Mouse (Mus musculus): ENCODE results near the gene Cdk6. TPM values are rescaled to one million over a fixed set of nuclear protein-coding genes. Genes with fewer than 3 reads are reported as not detected.
"Not testable (repeated sequence)": the region's sequence is repeated elsewhere in the genome, so short reads cannot be mapped to it uniquely, and the experiment has no call there.

Cdk6 gene
- polyA plus RNA-seq, 1 experiment from 2014 or later = 10.2 TPM

DNA sequence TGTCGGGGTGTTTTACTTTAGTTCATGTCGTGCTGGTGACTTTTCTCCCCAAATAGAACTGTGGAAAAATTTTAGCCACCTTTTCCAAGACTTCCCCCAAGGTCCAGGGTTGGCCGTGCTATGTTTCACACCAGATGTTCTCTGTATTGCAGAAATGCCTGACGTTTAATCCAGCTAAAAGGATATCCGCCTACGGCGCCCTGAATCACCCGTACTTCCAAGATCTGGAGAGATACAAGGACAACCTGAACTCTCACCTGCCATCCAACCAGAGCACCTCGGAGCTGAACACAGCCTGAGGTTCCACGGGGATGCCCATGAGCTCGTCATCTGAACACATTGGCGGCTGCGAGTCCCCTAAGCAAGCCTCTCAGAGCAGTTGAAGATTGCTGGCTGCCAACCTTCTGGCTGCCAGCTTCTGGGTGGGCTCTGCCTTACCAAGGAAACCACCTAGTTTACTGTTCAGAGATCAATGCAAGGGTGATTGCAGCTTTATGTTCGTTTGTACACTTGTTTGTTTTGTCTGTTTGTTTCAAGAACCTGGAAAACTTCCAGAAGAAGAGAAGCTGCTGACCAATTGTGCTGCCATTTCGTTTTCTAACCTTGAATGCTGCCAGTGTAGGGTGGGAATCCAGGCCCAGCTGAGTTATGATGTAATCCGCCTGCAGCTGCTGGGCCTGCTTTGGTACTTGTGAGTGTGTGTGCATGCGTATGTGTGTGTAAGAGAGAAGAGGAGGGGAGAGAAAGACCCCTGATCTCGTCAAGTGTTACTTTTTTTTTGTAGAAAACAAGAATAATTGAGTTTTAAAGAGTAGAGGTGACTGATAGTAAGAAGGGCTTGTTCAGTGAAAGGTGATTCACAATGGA lies 179.4 kb downstream of the Cdk6 start:
- Histone ChIP-seq H3K27ac (no peak overlapping the region), H3K4me2 (no peak overlapping the region), H3K9ac (no peak overlapping the region), H3K4me3 (no peak overlapping the region), H3K36me3 (replicated peaks) (no peaks in the 10 kb centered on the region), H3K27me3 (replicated peaks) (no peaks in the 10 kb centered on the region), H3K9me3 (no peaks in the 10 kb centered on the region), H3K4me1 (no peaks in the 10 kb centered on the region)
- 86% methylated on average over 18 of the region's 18 CpGs for WGBS
- no peak for ATAC-seq (replicated peaks)

DNA sequence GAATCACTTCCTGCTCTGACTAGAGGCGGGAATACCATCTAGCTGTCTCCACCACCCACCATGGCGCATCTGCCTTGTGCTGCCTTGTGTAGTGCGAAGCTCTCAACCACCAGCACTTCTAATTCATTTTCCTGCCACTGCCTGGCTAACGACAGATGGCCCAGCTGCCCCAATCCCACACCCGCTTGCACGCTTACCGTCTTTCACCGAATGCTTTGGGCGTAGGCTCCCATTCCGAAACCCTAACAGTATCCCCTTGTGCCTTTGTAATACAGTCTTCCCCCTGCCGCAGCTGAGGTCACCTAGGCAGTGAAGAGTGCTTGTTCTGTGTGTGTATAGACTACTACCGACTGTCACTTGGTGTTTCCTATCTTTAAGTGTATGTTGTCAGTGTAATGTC lies 180.5 kb downstream of the Cdk6 start:
- Histone ChIP-seq H3K27ac (no peak overlapping the region), H3K9me3 (no peaks in the 10 kb centered on the region), H3K4me2 (no peak overlapping the region), H3K27me3 (replicated peaks) (no peaks in the 10 kb centered on the region), H3K4me3 (no peak overlapping the region), H3K4me1 (no peaks in the 10 kb centered on the region), H3K9ac (no peak overlapping the region), H3K36me3 (replicated peaks) (no peaks in the 10 kb centered on the region)
- ATAC-seq (replicated peaks) = no peak
- 85% methylated on average over 12 of the region's 12 CpGs for WGBS

DNA sequence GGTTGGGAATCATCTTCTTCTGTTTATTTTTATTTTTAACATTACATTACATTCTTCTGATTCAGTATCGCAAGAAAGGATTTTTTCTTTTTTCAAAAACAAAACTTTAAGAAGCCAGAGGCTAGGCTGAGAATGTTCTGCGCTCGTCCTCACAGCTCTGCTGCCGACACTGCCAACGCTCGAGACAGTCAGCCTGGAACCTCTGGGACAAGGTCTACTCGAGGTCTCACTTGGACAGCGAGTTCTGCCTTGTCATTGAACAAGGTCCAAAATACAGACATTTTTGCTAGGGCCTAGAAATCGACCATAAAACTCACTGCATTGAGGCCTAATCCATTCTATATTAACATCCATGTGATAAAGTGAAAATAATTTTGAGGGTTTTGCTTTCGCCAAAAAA lies 181.5 kb downstream of the Cdk6 start:
- no peaks in the 10 kb centered on the region for H3K9me3 ChIP-seq
- no peak overlapping the region for H3K27ac ChIP-seq
- 0 out of 2 replicates have a peak, but pooled peaks cover 2% of the 10 kb centered on the region for H3K4me1 ChIP-seq
- 92% methylated on average over 10 of the region's 10 CpGs for WGBS
- no peak overlapping the region for H3K4me2 ChIP-seq
- H3K27me3 ChIP-seq (replicated peaks) = no peaks in the 10 kb centered on the region
- ATAC-seq (replicated peaks) = no peak
- H3K36me3 ChIP-seq (replicated peaks) = no peaks in the 10 kb centered on the region
- no peak overlapping the region for H3K4me3 ChIP-seq
- H3K9ac ChIP-seq = no peak overlapping the region

DNA sequence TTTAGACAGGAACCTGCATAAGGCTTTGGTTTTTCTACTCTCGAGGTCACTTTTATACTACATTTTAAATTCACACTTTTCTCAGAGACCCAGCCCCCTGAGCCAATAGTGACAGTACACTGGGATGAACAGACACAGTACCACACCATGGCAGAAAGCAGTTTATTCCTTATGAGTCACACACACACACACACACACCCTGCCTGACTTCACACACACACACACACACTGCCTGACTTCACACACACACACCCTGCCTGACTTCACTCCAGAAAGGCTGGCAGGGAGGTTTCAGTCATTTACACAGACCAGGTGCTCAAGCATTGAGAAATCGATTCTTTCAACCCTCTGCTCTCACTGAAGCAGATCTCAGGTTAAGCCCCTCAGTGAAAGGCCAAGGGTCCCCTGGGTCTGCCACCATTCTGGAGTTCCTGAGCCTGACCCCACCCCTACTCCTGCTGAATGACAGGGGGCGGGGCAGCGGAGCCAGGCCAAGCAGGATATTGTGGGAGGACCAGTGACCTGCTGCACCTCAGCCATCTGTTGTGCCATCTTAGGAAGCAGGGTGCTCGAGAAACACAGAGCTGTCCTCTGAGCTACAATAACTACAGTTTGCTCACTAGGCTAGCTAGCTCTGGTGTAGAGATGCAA lies 185.9 kb downstream of the Cdk6 start:
- H3K9ac ChIP-seq = no peak overlapping the region
- H3K27me3 ChIP-seq (replicated peaks) = no peaks in the 10 kb centered on the region
- peak; percentile 51; the same call in 1 of the 2 replicates for ATAC-seq (replicated peaks)
- WGBS = 29% methylated on average over 5 of the region's 5 CpGs
- H3K4me3 ChIP-seq = no peak overlapping the region
- no peak overlapping the region for H3K27ac ChIP-seq
- H3K36me3 ChIP-seq (replicated peaks) = no peaks in the 10 kb centered on the region
- H3K4me2 ChIP-seq = no peak overlapping the region
- 0 out of 2 replicates have a peak, but pooled peaks cover 2% of the 10 kb centered on the region for H3K4me1 ChIP-seq
- no peaks in the 10 kb centered on the region for H3K9me3 ChIP-seq

DNA sequence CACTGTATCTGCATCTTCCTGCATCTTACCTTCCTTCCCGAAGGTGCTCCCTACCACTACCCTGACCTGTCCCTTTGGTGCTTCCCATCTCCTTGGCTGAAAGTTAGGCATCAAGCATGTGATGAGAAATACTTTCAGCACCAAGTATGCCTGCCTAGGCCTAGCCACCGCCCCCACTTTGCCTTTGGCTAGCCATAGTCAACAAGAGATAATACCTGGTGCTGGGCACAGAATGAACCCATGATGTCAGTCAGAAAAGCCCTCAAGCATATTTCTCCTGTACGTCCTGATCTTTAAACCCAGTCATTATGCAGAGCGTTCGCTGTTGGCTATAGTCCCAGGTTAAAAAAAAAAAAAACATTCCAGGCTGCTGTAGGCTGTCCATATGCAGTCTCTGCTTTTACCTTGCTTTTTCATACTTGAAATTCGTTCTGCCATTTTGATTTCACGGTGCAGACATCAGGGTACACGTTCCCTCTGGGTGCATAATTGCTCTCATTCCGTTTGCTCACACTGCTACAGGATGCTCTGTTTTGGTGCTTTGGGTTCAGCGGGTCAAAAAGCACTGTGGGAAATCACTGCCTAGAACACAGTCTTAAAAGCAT lies 188.4 kb downstream of the Cdk6 start:
- no peaks in the 10 kb centered on the region for H3K27me3 ChIP-seq (replicated peaks)
- no peaks in the 10 kb centered on the region for H3K36me3 ChIP-seq (replicated peaks)
- 50% methylated on average over 10 of the region's 10 CpGs for WGBS
- H3K27ac ChIP-seq = no peak overlapping the region
- no peak overlapping the region for H3K4me2 ChIP-seq
- no peak overlapping the region for H3K9ac ChIP-seq
- ATAC-seq (replicated peaks) = peak; percentile 89
- no peak overlapping the region for H3K4me3 ChIP-seq
- H3K9me3 ChIP-seq = no peaks in the 10 kb centered on the region
- H3K4me1 ChIP-seq = 0 out of 2 replicates have a peak, but pooled peaks cover 2% of the 10 kb centered on the region

DNA sequence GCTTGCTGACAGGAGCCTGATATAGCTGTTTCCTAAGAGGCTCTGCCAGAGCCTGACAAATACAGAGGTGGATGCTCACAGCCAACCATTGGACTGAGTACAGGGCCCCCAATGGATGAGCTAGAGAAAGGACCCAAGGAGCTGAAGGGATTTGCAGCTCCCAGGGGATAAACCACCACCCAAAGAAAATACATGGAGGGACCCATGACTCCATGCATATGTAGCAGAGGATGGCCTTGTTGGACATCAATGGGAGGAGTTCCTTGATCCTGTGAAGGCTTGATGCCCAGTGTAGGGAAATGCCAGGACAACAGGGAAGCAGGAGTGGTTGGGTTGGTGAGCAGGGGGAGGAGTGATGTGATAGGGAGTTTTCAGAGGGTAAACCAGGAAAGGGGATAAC lies 190.8 kb downstream of the Cdk6 start:
- not testable (repeated sequence) for H3K9me3 ChIP-seq; H3K4me3 ChIP-seq; H3K36me3 ChIP-seq (replicated peaks); H3K4me1 ChIP-seq; H3K4me2 ChIP-seq; ATAC-seq (replicated peaks); H3K9ac ChIP-seq; H3K27ac ChIP-seq; H3K27me3 ChIP-seq (replicated peaks)

DNA sequence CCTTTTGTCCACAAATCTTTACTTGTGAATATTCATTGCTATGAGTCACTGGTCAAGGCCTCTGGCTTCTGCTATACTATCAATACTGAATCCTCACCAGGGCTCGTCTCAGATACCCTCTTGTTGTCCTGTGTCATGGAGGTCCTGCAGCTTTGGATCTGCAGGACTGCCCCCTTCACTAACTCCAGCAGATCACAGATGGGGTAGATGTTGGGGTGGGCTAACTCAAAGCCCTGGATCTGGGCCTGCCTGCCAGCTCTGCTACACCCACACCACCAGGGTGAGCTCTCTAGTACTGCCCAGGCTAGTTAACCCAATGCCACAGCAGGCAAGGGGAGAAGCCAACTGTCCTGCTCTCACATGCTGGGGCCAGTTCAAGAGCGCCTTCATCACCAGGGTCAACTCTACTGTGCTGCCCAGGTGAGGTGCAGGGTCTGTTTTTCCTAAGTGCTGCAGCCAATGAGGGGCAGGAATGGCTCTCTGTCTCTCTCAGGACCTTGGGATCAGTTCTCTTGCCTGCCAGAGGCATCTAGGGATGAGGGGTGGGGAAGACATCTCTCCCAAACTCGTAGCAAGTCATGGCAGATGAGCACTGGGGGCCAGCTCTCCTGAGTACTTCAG lies 195.4 kb downstream of the Cdk6 start:
- Histone ChIP-seq H3K9me3 (no peaks in the 10 kb centered on the region), H3K27ac (no peak overlapping the region), H3K4me1 (no peaks in the 10 kb centered on the region), H3K4me2 (no peak overlapping the region), H3K4me3 (no peak overlapping the region), H3K9ac (no peak overlapping the region), H3K27me3 (replicated peaks) (no peaks in the 10 kb centered on the region), H3K36me3 (replicated peaks) (no peaks in the 10 kb centered on the region)
- 72% methylated on average over 3 of the region's 3 CpGs for WGBS
- no peak for ATAC-seq (replicated peaks)

DNA sequence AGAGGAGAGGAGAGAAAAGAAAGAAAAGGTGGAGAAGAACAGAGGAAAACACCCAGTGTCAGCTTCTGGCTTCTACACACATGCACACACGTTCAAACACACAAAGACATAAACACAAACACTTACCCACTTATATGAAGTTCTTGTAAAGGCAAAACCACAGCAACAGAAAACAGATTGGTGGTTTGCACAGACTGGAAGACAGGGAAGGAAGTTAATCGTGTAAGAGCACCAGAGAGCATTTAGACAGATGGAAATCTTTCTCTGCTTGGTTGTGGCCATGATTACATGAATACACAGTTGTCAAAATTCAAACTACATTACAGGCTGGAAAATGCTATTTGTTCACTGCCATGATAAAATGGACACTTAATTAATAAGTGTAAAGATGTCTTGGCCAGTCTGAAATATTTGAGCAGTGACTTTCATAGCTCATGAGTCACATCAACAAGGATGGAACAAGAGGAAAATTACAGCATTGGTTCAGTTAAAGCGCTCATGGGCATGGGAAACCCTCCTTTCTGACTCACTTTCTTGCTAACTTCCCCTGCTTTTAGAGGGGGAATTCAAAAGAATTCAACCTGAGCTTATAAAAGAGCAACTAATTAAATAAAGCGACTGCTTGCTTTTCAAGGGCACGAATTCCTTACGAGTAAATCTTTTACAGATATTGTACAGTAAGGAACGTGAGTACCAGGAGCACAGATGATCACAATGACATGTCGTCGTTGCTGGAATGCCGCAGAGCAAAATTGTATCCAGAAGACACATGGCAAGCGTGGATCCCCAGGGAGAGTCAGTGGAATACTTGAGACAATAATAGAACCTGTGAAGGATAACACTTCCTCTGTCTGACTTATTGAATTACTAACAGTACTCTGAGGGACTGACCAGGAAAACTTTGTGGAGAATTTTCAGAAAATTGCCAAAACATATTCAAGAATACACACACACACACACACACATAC lies 197.5 kb downstream of the Cdk6 start:
- H3K4me3 ChIP-seq = no peak overlapping the region
- no peak overlapping the region for H3K9ac ChIP-seq
- no peaks in the 10 kb centered on the region for H3K9me3 ChIP-seq
- no peaks in the 10 kb centered on the region for H3K4me1 ChIP-seq
- H3K4me2 ChIP-seq = no peak overlapping the region
- H3K36me3 ChIP-seq (replicated peaks) = no peaks in the 10 kb centered on the region
- no peak for ATAC-seq (replicated peaks)
- no peak overlapping the region for H3K27ac ChIP-seq
- no peaks in the 10 kb centered on the region for H3K27me3 ChIP-seq (replicated peaks)
- 75% methylated on average over 11 of the region's 11 CpGs for WGBS

DNA sequence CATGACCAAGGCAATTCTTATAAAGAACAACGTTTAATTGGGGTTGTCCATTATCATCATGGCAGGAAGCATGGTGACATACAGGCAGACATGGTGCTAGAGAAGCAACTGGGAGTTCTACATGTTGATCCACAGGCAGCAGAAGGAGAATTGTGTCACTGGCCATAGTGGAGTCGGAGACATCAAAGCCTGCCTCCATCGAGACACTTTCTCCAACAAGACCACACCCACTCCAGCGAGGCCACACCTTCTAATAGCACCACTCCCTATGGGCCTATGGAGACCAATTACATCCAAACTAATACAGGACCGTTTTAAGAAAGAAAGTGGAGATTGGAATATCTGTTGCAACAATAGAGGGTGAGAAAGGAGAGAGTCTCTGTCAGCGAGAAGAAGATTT lies 200.6 kb downstream of the Cdk6 start:
- no peak for ATAC-seq (replicated peaks)
- Histone ChIP-seq H3K4me2 (no peak overlapping the region), H3K27ac (no peak overlapping the region), H3K9me3 (no peaks in the 10 kb centered on the region), H3K27me3 (replicated peaks) (no peaks in the 10 kb centered on the region), H3K4me1 (peaks cover 19% of the 10 kb centered on the region), H3K9ac (no peak overlapping the region), H3K36me3 (replicated peaks) (no peaks in the 10 kb centered on the region), H3K4me3 (no peak overlapping the region)
- 80% methylated on average over 6 of the region's 6 CpGs for WGBS

DNA sequence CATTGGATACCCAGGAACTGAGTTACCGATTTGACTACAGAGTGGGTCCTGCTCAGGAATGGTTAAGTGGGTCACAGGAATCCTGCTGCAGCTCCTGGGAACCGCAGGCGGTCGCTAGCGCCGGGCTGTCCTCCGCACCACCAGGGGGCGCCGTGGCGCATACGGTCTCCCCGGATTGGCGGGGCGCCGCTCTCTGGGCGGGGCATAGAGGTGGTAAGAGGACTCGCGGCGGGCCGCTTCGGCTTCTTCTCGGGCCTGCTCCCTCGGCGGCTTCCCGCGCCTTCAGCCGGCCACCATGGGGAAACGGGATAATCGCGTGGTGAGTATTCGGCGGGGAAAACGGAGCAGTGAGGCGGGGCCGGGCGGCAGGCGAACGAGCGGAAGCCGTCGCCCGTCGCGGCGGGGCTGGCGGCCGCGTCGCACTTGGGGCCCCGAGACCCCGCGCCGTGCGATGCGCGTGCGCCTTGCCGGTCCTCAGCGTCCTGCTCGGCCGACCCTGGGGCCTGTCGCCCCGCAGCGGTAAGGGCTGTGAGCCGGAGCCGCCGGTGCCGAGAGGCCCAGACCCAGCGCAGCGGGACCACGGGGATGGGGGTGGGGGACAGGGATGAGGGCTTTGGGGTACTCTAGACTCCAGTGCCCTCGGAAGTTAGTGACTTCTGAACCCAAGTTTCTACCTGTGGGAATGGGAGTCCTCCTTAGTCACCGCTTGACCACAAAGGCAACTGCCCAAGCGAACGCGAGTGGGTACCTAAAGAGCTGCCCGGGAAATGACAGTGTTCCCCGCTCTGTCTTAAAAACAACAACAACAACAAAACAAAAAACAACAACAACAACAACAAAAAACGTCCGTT lies 202.6 kb downstream of the Cdk6 start, which contains the start of gene Fam133b:
Gene Fam133b, plus strand, starts transcription at position 205 of the 851 bp plus-strand sequence.
- Histone ChIP-seq H3K27me3 (replicated peaks) (no peaks in the 10 kb centered on the region), H3K4me3 (peak within 1 kb of the TSS; percentile 94), H3K4me2 (peak within 1 kb of the TSS; percentile 68), H3K27ac (peak within 1 kb of the TSS; percentile 90), H3K9me3 (no peaks in the 10 kb centered on the region), H3K36me3 (replicated peaks) (no peaks in the 10 kb centered on the region), H3K4me1 (peaks cover 19% of the 10 kb centered on the region), H3K9ac (peak within 1 kb of the TSS; percentile 84)
- ATAC-seq (replicated peaks) = peak; percentile 98
- WGBS = under 1% methylated on average over 68 of the region's 80 CpGs

DNA sequence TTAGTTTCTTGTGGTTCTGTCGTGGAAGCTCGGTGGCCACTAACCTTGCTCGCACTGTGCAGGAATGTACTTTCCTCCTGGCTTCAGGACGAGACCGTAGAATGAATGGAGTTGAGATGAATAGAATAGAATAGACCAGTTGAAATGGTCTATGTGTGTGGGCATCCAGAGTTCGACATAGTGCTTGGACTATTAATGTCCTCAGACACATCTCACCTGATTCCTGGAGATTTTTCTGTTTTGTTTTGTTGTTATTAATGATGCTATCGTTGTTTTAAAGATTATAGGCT lies 203.1 kb downstream of the Cdk6 start:
- Histone ChIP-seq H3K9ac (peak overlapping the region; percentile 84), H3K9me3 (no peaks in the 10 kb centered on the region), H3K36me3 (replicated peaks) (no peaks in the 10 kb centered on the region), H3K4me3 (peak overlapping the region; percentile 94), H3K27me3 (replicated peaks) (no peaks in the 10 kb centered on the region), H3K27ac (no peak overlapping the region), H3K4me2 (peak overlapping the region; percentile 68), H3K4me1 (peaks cover 19% of the 10 kb centered on the region)
- 8% methylated on average over 7 of the region's 7 CpGs for WGBS
- peak; percentile 48 for ATAC-seq (replicated peaks)

Data from midbrain, embryonic 15.5 days (tissue).